ENCODE assay signal across 4 mouse cellular contexts in genomic region chr2:92093503-92093902, GRCm38 (mm10). TPM values are rescaled to one million over a fixed set of nuclear protein-coding genes. Genes with fewer than 3 reads are reported as not detected.
DNase-seq lines count a peak whose midpoint lies in the region; ATAC-seq and TF ChIP-seq lines count a peak whose summit lies in the region.
"Not testable (repeated sequence)": the region's sequence is repeated elsewhere in the genome, so short reads cannot be mapped to it uniquely, and the experiment has no call there.

No protein-coding gene starts in this region.

- not testable (repeated sequence) for TF ChIP-seq CTCF in heart, postnatal 0 days (IDR thresholded peaks at IDR 0.05; ENCODE audit: low read depth); kidney, postnatal 0 days (IDR thresholded peaks at IDR 0.05; ENCODE audit: low read depth)

- not testable (repeated sequence) for H3K9ac ChIP-seq in heart, postnatal 0 days (replicated peaks; ENCODE audit: low read depth, low read length); kidney, postnatal 0 days (ENCODE audit: low read depth, low read length); lung, embryonic 16.5 days (ENCODE audit: low read length)

- peak overlapping the region; percentile 65 for H3K27ac ChIP-seq in heart, postnatal 0 days (ENCODE audit: low read depth)
- H3K27ac ChIP-seq in kidney, postnatal 0 days = peak overlapping the region; percentile 64; the same call in 1 of the 2 replicates
- peak overlapping the region; percentile 52 for H3K27ac ChIP-seq in lung, embryonic 16.5 days (ENCODE audit: low read length)

- not testable (repeated sequence) for ATAC-seq in heart, postnatal 0 days (ENCODE audit: insufficient read depth, low read depth); kidney, postnatal 0 days (replicated peaks; ENCODE audit: low FRiP score, low read depth); lung, embryonic 16.5 days (ENCODE audit: low read depth)
- ATAC-seq in monocyte, adult 5-6 weeks (replicated peaks; ENCODE audit: insufficient number of reproducible peaks, low FRiP score, low TSS enrichment, poor library complexity, severe bottlenecking) = peak; percentile 90

- H3K27me3 ChIP-seq in heart, postnatal 0 days (ENCODE audit: control insufficient read depth, insufficient read depth, low read length); kidney, postnatal 0 days (ENCODE audit: insufficient read depth, low read length); lung, embryonic 16.5 days (ENCODE audit: control insufficient read depth, insufficient read depth, low read depth, low read length): not testable (repeated sequence)

- not testable (repeated sequence) for H3K4me2 ChIP-seq in heart, postnatal 0 days (ENCODE audit: low read depth, low read length); kidney, postnatal 0 days (ENCODE audit: low read length); lung, embryonic 16.5 days (ENCODE audit: low read depth, low read length)

- not testable (repeated sequence) for H3K36me3 ChIP-seq in heart, postnatal 0 days (replicated peaks; ENCODE audit: control insufficient read depth, insufficient read depth, low read length); kidney, postnatal 0 days (ENCODE audit: insufficient read depth, low read length); lung, embryonic 16.5 days (ENCODE audit: control insufficient read depth, insufficient read depth, low read length)

- H3K9me3 ChIP-seq in heart, postnatal 0 days (replicated peaks; ENCODE audit: control insufficient read depth, low read length); kidney, postnatal 0 days (replicated peaks; ENCODE audit: low read length); lung, embryonic 16.5 days (ENCODE audit: control insufficient read depth, low read length): not testable (repeated sequence)

- 74% methylated on average over 2 of the region's 2 CpGs for WGBS in heart, postnatal 0 days
- WGBS in kidney, postnatal 0 days = 94% methylated on average over 2 of the region's 2 CpGs
- WGBS in lung, embryonic 16.5 days = 83% methylated on average over 2 of the region's 2 CpGs

- not testable (repeated sequence) for DNase-seq in heart, postnatal 0 days (ENCODE audit: low spot score); kidney, postnatal 0 days (ENCODE audit: low spot score)

- H3K4me1 ChIP-seq in heart, postnatal 0 days (ENCODE audit: control insufficient read depth, insufficient read depth); kidney, postnatal 0 days (replicated peaks; ENCODE audit: insufficient read depth, low read length); lung, embryonic 16.5 days (replicated peaks; ENCODE audit: control insufficient read depth, insufficient read depth, low read length): not testable (repeated sequence)

- not testable (repeated sequence) for H3K4me3 ChIP-seq in heart, postnatal 0 days (ENCODE audit: low read depth, low read length); kidney, postnatal 0 days (replicated peaks; ENCODE audit: low read depth, low read length); lung, embryonic 16.5 days (ENCODE audit: low read length)

- not testable (repeated sequence) for TF ChIP-seq EP300 in heart, postnatal 0 days (IDR thresholded peaks at IDR 0.05; ENCODE audit: low read depth)

RNA-seq across cellular contexts. Expression of gene Phf21a, which starts 0.6 kb away (rescaled TPM):
- 41.0 and 60.2 TPM in 2 replicates for total RNA-seq in heart, postnatal 0 days (2014; rRNA removed; ENCODE audit: low replicate concordance)
- polyA plus RNA-seq in heart, postnatal 0 days (2015; fragmentation: Nextera tagmentation; extraction: Ambion mirVana) = 8.8 and 9.9 TPM in 2 replicates
- 18.6 and 19.4 TPM in 2 replicates for polyA plus RNA-seq in kidney, postnatal 0 days (2015; fragmentation: Nextera tagmentation; extraction: Ambion mirVana)
- polyA plus RNA-seq in lung, embryonic 16.5 days (2015; fragmentation: Nextera tagmentation; extraction: Ambion mirVana) = 25.5 and 31.4 TPM in 2 replicates
- 96.6 to 144 TPM (median 103 TPM) in 3 replicates for total RNA-seq in monocyte, adult 5-6 weeks (2017)
